Mouse (Mus musculus): Measurements from ENCODE around the gene Nup93. TPM values are rescaled to one million over a fixed set of nuclear protein-coding genes. Genes with fewer than 3 reads are reported as not detected.

Nup93 gene
- polyA plus RNA-seq, 1 experiment from 2014 or later = 28.1 TPM

GRCm38 (mm10) chr8:94292626-94293025, 78.3 kb downstream of the Nup93 start:
- Histone ChIP-seq H3K27ac (replicated peaks) (no peak overlapping the region), H3K4me1 (replicated peaks; ENCODE audit: control insufficient read depth, insufficient read depth) (no peaks in the 10 kb centered on the region), H3K9ac (ENCODE audit: low read length) (no peak overlapping the region), H3K27me3 (ENCODE audit: control insufficient read depth, insufficient read depth, low read length) (no peaks in the 10 kb centered on the region), H3K4me2 (replicated peaks; ENCODE audit: low read depth) (no peak overlapping the region), H3K4me3 (ENCODE audit: low read depth, low read length) (no peak overlapping the region), H3K36me3 (ENCODE audit: control insufficient read depth, insufficient read depth, low read length) (peaks cover 5% of the 10 kb centered on the region; the same call in 1 of the 2 replicates), H3K9me3 (ENCODE audit: control insufficient read depth, low read length) (no peaks in the 10 kb centered on the region)
- no peak for ATAC-seq (ENCODE audit: low FRiP score, low TSS enrichment)
- WGBS = 76% methylated on average over 8 of the region's 8 CpGs
- TF ChIP-seq CTCF (IDR thresholded peaks at IDR 0.05; ENCODE audit: low read depth) (no peak), EP300 (optimal IDR thresholded peaks at IDR 0.05) (no peak)
- DNase-seq (ENCODE audit: low spot score) = no peak

GRCm38 (mm10) chr8:94295687-94296086, 81.3 kb downstream of the Nup93 start:
- TF ChIP-seq CTCF (IDR thresholded peaks at IDR 0.05; ENCODE audit: low read depth) = no peak

GRCm38 (mm10) chr8:94296312-94296991, 82.1 kb downstream of the Nup93 start:
- 70% methylated on average over 9 of the region's 9 CpGs for WGBS
- H3K27me3 ChIP-seq (ENCODE audit: control insufficient read depth, insufficient read depth, low read length) = no peaks in the 10 kb centered on the region
- H3K4me1 ChIP-seq (replicated peaks; ENCODE audit: control insufficient read depth, insufficient read depth) = no peaks in the 10 kb centered on the region
- H3K4me2 ChIP-seq (replicated peaks; ENCODE audit: low read depth) = no peak overlapping the region
- no peak overlapping the region for H3K4me3 ChIP-seq (ENCODE audit: low read depth, low read length)
- DNase-seq (ENCODE audit: low spot score) (no peak), ATAC-seq (ENCODE audit: low FRiP score, low TSS enrichment) (peak; percentile 44; the same call in 1 of the 2 replicates)
- H3K9ac ChIP-seq (ENCODE audit: low read length) = no peak overlapping the region
- no peak overlapping the region for H3K27ac ChIP-seq (replicated peaks)
- H3K36me3 ChIP-seq (ENCODE audit: control insufficient read depth, insufficient read depth, low read length) = peaks cover 5% of the 10 kb centered on the region; the same call in 1 of the 2 replicates
- no peaks in the 10 kb centered on the region for H3K9me3 ChIP-seq (ENCODE audit: control insufficient read depth, low read length)
- TF ChIP-seq CTCF (IDR thresholded peaks at IDR 0.05; ENCODE audit: low read depth) (no peak), EP300 (optimal IDR thresholded peaks at IDR 0.05) (no peak)

More at GRCm38 (mm10) chr8:94295687-94296086, 81.3 kb downstream of the Nup93 start:
- Histone ChIP-seq H3K4me3 (ENCODE audit: low read depth, low read length) (no peak overlapping the region), H3K9ac (ENCODE audit: low read length) (no peak overlapping the region), H3K36me3 (ENCODE audit: control insufficient read depth, insufficient read depth, low read length) (peaks cover 5% of the 10 kb centered on the region; the same call in 1 of the 2 replicates), H3K9me3 (ENCODE audit: control insufficient read depth, low read length) (no peaks in the 10 kb centered on the region), H3K27me3 (ENCODE audit: control insufficient read depth, insufficient read depth, low read length) (no peaks in the 10 kb centered on the region), H3K4me2 (replicated peaks; ENCODE audit: low read depth) (no peak overlapping the region), H3K4me1 (replicated peaks; ENCODE audit: control insufficient read depth, insufficient read depth) (no peaks in the 10 kb centered on the region), H3K27ac (replicated peaks) (no peak overlapping the region)
- DNase-seq (ENCODE audit: low spot score) (no peak), ATAC-seq (ENCODE audit: low FRiP score, low TSS enrichment) (no peak)
- 73% methylated on average over 6 of the region's 6 CpGs for WGBS

DNA sequence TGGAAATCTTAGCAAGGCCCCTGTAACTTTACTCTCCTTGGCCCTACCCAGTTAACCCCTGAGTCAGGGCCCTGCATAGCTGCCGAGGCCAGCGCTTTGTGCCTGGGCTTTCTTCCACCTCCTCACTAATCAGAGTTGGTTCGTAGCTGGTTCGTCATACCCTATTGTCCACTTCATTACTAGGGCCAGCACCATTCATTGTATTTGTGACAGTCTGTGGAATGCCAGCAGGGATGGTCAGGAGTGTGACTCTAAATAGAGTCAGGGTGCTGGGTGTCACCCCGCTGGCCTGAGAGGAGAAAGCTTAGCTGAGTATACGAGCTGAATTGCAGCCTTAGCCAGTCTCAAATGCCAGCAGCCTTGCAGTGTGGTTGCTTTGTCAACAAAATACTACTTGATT, 82.7 kb downstream of the Nup93 start:
- Histone ChIP-seq H3K27me3 (ENCODE audit: control insufficient read depth, insufficient read depth, low read length) (no peaks in the 10 kb centered on the region), H3K27ac (replicated peaks) (peak overlapping the region; percentile 49), H3K9ac (ENCODE audit: low read length) (0 out of 2 replicates have a peak overlapping the region, but pooled peaks have one; percentile 23), H3K4me3 (ENCODE audit: low read depth, low read length) (no peak overlapping the region), H3K4me1 (replicated peaks; ENCODE audit: control insufficient read depth, insufficient read depth) (no peaks in the 10 kb centered on the region), H3K9me3 (ENCODE audit: control insufficient read depth, low read length) (no peaks in the 10 kb centered on the region), H3K36me3 (ENCODE audit: control insufficient read depth, insufficient read depth, low read length) (peaks cover 5% of the 10 kb centered on the region; the same call in 1 of the 2 replicates), H3K4me2 (replicated peaks; ENCODE audit: low read depth) (no peak overlapping the region)
- ATAC-seq (ENCODE audit: low FRiP score, low TSS enrichment) (peak; percentile 53), DNase-seq (ENCODE audit: low spot score) (no peak)
- WGBS = 62% methylated on average over 6 of the region's 6 CpGs
- TF ChIP-seq EP300 (optimal IDR thresholded peaks at IDR 0.05) (no peak), CTCF (IDR thresholded peaks at IDR 0.05; ENCODE audit: low read depth) (no peak)

DNA sequence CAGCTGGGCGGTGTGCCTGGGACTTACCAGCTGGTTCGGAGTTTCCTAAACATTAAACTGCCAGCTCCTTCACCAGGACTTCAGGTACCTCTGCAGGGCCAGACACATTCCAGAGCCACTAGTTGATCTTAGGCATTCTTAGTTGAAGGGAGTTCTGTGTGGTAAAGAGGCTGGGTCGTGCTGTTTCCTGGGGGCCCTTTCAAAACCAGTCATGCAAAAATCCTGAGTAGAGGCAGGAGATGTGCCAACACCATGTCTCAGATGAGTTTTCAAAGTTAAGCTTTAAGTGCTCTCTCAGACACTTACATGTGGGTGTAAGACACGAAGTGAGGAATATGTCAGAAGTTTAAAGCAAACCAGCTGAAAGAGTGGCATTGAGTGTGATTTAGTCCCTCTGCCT, 86.4 kb downstream of the Nup93 start:
- no peaks in the 10 kb centered on the region for H3K9me3 ChIP-seq (ENCODE audit: control insufficient read depth, low read length)
- H3K27me3 ChIP-seq (ENCODE audit: control insufficient read depth, insufficient read depth, low read length) = no peaks in the 10 kb centered on the region
- ATAC-seq (ENCODE audit: low FRiP score, low TSS enrichment) (no peak), DNase-seq (ENCODE audit: low spot score) (no peak)
- H3K4me3 ChIP-seq (ENCODE audit: low read depth, low read length) = no peak overlapping the region
- no peak overlapping the region for H3K27ac ChIP-seq (replicated peaks)
- peaks cover 8% of the 10 kb centered on the region; the same call in 1 of the 2 replicates for H3K36me3 ChIP-seq (ENCODE audit: control insufficient read depth, insufficient read depth, low read length)
- H3K4me1 ChIP-seq (replicated peaks; ENCODE audit: control insufficient read depth, insufficient read depth) = no peaks in the 10 kb centered on the region
- WGBS = 66% methylated on average over 4 of the region's 4 CpGs
- no peak overlapping the region for H3K4me2 ChIP-seq (replicated peaks; ENCODE audit: low read depth)
- H3K9ac ChIP-seq (ENCODE audit: low read length) = no peak overlapping the region
- TF ChIP-seq CTCF (IDR thresholded peaks at IDR 0.05; ENCODE audit: low read depth) (no peak), EP300 (optimal IDR thresholded peaks at IDR 0.05) (no peak)

GRCm38 (mm10) chr8:94304412-94304811, 90.0 kb downstream of the Nup93 start:
- peaks cover 8% of the 10 kb centered on the region; the same call in 1 of the 2 replicates for H3K36me3 ChIP-seq (ENCODE audit: control insufficient read depth, insufficient read depth, low read length)
- no peaks in the 10 kb centered on the region for H3K9me3 ChIP-seq (ENCODE audit: control insufficient read depth, low read length)
- no peaks in the 10 kb centered on the region for H3K4me1 ChIP-seq (replicated peaks; ENCODE audit: control insufficient read depth, insufficient read depth)
- DNase-seq (ENCODE audit: low spot score) = no peak
- no peak overlapping the region for H3K4me3 ChIP-seq (ENCODE audit: low read depth, low read length)
- no peaks in the 10 kb centered on the region for H3K27me3 ChIP-seq (ENCODE audit: control insufficient read depth, insufficient read depth, low read length)
- no peak overlapping the region for H3K27ac ChIP-seq (replicated peaks)
- H3K4me2 ChIP-seq (replicated peaks; ENCODE audit: low read depth) = no peak overlapping the region
- 100% methylated on average over 2 of the region's 2 CpGs for WGBS
- H3K9ac ChIP-seq (ENCODE audit: low read length) = no peak overlapping the region
- TF ChIP-seq CTCF (IDR thresholded peaks at IDR 0.05; ENCODE audit: low read depth) (no peak), EP300 (optimal IDR thresholded peaks at IDR 0.05) (no peak)
- ATAC-seq (ENCODE audit: low FRiP score, low TSS enrichment) = peak; percentile 87

Data from stomach, postnatal 0 days (tissue).